Mouse (Mus musculus) urinary bladder, adult 2 months (tissue): ENCODE measurements around the gene Wt1. TPM values are rescaled to one million over a fixed set of nuclear protein-coding genes. Genes with fewer than 3 reads are reported as not detected.

ENCODE experiments used
- DNase-seq: peaks from one replicate; pipeline ENCODE4 v3.0.0; 2022; ENCODE audit warnings: low spot score
- polyA plus RNA-seq: library from polyadenylated mRNA; depleted of rRNA; stranded (reverse); fragments of >200 nt; gene quantifications from 2 replicates; pipeline ENCODE4 v1.2.3, GENCODE M21; 2012

Gene Wt1
- polyA plus RNA-seq, 1 experiment, result 6.0 TPM

DNA sequence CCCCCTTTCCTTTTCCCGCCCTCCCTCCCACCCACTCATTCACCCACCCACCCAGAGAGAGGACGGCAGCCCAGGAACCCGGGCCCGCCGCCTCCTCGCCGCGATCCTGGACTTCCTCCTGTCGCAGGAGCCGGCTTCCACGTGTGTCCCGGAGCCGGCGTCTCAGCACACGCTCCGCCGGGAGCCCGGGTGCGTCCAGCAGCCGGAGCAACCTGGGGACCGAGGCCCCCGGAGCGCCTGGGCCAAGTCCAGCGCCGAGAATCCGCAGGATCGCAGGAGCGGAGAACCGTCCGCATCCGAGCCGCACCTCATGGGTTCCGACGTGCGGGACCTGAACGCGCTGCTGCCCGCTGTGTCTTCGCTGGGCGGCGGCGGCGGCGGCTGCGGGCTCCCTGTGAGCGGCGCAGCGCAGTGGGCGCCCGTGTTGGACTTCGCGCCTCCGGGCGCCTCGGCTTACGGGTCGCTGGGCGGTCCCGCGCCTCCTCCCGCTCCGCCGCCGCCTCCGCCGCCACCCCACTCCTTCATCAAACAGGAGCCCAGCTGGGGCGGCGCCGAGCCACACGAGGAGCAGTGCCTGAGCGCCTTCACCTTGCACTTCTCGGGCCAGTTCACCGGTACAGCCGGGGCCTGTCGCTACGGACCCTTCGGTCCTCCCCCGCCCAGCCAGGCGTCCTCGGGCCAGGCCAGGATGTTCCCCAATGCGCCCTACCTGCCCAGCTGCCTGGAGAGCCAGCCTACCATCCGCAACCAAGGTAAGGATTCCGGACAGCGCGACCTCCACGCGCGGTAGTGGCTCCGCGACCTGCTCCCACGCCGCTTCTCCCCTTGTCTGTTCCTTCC lies 582 bp downstream of the Wt1 start:
- no peak for DNase-seq

- DNase-seq, result no peak
These were observed 1.5 kb downstream of the Wt1 start for GRCm38 (mm10) chr2:105127531-105128480.

DNA sequence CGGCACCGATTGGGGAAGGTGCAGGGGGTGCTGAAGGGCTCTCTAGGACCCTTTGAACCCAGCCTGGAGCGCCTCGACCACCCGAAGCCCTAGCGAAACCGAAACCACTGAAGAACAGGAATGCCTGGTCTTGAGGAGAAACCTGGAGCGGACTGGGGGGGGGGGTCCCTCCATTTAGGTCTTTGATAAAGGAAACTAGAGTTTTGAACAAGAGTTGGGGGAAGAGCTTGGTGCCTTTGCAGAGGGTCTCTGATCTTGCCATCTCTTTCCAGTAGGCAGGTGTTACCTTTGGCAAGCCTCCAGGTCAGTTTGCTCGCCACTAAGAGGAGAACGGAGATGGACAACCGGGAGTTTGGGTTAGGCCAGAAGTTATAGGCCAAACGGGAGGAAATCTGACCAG lies 2.2 kb downstream of the Wt1 start:
- no peak for DNase-seq

DNA sequence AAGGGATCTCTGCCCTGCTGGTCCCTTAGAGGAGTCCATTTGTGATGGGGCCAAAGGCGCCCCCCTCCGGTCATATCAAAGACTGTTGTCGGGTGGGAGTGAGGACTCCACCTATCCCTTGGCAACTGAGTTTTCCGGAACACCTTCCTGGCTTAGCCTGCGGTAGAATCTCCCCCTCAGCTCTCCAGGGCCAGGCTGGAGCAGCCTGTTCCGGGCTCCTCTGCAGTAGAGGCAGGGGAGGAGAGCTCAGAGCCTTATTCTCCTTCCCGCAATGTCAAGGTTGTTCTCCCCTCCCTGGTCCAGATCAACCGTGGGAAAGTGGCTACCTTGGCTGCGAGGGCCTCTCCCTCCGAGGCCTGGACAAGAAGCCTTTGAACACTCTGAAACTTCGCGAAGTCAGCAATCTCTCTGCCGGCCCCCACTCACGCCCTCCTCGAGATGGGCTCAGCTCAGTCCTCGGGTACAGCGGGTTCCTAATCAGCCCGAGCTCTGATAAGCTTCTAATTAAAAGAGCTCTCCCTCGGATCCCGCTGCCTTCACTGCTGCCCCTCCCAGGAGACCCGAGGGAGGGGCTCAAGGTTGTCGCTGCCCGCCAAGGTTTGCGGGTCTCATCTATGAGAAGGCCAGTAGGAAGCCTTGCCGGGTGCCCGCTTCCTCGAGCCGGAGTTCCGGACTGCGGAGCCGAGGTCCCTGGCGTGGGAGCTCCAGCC lies 4.2 kb downstream of the Wt1 start:
- DNase-seq, result no peak

DNA sequence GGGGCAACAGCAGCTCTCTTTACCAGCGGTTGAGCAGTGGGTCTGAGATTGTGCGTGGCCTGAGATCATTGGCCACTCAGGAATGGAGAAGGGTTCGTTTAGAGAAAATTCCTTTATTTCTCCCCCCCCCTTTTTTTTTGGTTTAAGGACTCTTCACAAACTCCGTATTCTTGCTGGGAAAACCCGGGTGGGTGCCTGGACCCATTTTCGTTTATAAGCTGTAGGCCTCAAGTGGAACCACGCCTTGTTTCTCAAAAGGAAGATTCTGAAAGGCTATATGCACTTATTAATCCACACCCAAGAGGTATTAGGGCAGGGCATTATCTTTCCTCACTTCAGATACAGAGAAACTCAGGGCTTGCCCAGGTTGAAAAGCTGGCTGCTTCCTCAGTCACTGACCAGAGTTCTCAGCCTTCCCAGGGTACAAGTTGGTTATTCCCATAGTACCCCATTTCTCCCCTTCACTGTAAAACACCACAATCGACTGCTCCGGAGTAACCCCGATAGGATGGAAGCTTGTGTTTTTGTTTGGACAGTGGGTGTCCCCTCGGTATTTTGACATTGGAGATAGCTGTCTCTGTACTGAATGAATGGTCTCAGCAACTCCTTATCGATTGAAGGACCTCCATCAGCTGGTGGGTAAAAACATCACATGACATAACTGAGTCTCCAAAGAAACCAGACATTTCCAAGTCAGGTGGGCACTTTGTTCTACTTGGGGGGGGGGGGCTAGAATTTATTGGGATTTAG lies 4.9 kb downstream of the Wt1 start:
- DNase-seq, result no peak

- DNase-seq, result no peak
These were observed 5.4 kb downstream of the Wt1 start for GRCm38 (mm10) chr2:105131811-105132100.

DNA sequence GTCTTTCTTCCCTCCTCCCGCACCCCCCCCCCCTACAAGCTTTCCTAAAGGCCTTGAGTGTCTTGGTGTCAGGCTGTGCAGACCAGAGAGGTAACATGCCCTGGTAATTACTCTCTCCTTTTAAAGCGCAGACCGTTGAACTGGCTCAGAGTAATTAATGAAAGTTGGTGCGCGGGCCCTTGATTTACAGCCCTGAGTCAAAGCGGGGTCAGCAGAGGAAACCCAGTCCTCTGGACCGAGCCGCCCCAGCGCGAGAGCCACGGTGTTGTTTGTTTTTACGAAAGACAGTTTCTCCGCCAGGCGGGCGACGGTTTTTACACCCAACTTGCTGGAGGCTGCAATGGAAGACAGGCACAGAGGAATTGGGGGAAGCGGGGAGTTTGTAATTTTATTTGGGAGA lies 6.0 kb downstream of the Wt1 start:
- DNase-seq, result no peak

DNA sequence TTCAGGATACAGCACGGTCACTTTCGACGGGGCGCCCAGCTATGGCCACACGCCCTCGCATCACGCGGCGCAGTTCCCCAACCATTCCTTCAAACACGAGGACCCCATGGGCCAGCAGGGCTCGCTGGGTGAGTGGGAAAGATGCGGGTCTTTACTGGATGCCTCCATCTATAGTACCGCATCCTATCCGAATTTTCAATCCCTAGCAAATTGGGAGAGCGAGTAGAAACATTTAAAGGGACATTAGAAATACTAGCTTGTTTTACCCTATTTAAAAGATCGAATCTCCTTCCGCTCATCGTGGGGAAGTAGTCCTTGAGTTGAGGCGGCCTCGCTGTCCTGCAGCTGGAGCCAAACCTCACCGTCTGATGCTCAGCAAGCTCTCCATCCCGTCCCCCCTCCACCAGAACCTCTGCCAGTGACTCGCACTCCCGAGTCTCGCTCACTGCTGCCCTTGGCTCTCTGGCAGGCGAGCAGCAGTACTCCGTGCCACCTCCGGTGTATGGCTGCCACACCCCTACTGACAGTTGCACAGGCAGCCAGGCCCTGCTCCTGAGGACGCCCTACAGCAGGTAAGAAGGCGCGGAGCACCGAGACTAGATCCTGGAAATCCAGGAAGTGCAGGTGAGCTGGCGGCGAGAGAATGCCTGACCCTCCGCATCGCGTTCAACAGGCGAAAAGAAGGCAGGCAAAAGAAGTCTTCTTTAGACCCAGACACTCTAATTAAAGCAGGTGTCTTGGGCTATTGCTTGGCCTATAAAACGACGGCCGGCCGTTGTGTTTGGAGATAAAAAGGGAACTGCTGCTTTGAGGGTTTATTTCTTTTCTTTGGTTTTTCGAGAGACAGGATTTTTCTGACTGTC lies 6.8 kb downstream of the Wt1 start:
- no peak for DNase-seq

GRCm38 (mm10) chr2:105134296-105134695 lies 8.0 kb downstream of the Wt1 start:
- no peak for DNase-seq

DNA sequence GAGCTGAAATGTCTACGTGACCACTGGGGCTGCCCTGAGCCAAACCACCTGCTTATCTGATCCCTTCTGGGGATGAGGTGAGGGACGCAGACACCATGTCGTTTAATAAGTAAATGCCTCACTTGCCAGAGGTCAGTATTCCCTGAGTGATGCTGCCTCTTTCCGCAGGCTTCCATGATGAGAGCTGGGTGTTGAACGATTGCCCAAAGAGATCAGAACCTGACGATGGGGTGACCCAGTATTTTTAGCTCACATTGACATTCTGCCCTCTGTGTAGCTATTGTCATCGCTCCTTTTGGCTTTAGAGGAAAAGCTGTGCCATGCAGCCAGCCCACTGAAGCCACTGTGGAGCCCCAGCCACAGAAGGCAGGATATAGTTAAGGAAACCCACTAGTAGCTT lies 13.1 kb downstream of the Wt1 start:
- DNase-seq, result no peak

DNA sequence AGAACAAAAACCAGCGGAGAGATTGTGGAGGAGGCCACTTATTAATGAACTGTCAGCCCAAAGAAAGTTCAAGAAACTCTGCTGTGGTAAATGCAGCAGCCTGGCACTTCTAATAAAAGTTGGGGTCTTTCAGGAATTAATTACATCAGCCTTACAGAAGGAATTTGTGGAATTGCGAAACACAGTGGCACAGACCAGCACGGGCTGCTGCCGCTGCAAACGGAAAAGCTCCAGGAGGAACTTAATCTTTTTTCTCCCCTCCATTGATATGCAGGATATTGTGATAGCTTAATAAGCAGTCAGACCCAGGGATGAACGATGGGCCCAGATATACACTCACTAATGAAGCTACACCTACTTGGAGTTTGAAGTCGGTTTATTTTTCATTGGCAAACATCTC lies 15.0 kb downstream of the Wt1 start:
- no peak for DNase-seq

DNA sequence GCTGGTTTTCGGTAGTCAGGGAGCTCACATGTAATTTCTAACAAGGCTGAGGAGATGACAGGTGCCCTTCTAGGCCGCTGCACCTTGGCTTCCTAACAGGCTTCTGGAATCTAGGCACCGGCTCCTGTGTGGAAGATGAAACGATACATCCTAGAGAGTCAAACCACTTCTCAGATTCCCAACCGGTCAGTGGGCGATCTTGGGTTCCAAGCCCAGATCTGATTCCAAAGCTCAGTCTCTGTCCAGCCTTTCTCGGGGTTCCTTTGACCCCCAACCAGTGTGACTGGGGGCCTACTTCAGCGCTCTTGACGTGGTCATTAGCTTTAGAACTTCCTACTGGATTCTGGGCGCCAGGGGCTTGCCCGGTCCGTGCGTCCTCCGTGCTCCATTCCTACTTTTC lies 17.4 kb downstream of the Wt1 start:
- no peak for DNase-seq

GRCm38 (mm10) chr2:105151544-105151943 lies 25.2 kb downstream of the Wt1 start:
- no peak for DNase-seq

GRCm38 (mm10) chr2:105153046-105153445 lies 26.7 kb downstream of the Wt1 start:
- no peak for DNase-seq

GRCm38 (mm10) chr2:105160949-105161348 lies 34.6 kb downstream of the Wt1 start:
- no peak for DNase-seq

DNA sequence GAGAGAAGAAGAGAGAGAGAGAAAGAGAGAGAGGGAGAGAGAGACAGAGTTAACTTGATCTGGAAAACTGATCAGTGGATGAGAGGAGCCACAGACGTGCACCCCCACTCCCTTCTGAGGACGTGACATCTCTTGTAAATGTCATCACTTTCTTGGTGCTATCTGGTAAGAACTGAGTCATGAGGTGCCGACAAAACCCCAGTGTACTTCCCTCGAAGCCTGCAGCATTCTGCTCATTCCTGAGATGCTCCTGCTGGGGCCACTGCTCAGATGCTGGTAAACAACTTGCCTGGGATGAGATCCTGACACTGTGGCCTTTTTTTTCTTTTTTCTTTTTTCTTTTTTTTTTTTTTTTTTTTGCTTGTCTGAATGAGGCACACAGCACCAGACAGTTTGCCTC lies 36.4 kb downstream of the Wt1 start:
- DNase-seq, result no peak

- DNase-seq, result no peak
These were observed 41.8 kb downstream of the Wt1 start for GRCm38 (mm10) chr2:105168137-105168536.

DNA sequence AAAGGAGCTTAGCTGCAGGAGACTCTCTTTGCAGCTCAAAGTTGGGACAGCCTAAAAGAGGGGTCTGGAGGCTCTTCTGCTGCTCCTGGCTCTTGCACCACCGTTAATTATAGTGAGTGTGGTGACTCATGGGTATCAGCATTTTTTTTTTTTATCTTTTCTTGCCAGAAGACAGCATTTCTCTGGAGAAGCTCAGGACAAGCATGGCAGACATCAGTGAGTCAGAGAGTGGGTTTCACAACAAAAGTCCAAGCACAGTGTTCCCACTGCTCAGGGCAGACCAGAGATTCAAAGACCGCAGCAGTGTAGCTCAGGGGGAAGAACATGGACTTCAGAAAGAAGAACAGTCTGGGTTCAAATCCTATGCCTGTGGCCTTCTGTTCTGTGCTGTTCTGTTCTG lies 47.9 kb downstream of the Wt1 start:
- no peak for DNase-seq

DNA sequence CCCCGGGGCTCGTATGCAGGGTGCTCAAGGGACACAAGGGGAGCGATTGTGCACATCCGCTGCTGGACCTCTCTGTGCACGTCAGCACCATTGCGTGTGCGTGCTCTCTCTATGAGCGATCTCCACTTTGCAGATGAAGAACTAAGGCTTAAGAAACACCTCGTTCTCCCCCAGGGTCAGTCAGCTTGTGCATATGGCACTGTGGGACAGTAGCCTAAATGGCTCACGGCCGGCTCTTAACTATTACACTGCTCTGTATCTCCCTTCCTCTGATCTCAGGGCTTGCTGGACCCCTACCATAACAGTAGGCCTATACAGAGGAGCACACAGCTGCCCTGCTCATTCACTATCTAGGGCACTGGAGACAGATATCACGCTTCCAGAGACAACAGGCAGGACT lies 52.5 kb downstream of the Wt1 start:
- no peak for DNase-seq

DNA sequence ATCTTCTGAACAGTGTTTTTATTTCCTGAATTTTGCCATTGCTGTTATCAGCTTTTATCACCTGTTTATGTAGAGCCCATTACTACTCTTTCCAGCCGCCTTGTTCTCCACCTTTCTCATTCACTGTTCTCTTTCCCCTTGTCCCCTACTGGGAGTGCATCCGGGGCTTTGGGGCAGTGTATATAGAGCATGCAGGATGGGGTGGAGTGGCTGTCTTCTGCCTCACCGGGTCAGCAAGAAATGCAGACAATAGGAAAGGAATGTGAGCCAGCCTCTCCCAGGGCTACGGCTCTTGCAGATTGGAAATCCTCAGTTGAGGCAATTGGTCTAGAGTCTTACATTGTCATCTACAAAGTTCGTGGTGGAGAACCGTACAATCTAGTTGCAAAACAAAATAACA lies 56.2 kb downstream of the Wt1 start:
- DNase-seq, result no peak

DNA sequence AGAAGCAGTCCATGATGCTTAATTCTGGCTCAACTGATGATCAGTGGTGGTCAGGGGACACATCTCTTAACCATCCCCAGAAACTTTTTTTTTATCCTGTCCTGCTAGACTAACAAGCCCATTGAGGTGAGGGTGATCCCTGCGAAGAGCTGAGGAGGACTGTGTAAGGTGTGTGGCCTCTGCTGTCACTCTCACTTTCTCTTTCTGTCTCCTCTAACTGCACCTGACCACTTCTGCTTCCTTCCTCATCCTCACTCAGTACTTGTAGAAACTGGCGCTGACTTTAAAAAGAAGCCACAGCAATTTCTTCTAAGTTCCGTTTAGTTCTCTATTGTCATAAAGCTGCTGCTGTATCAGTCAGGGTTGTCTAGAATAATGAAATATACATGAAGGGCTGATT lies 58.8 kb downstream of the Wt1 start:
- DNase-seq, result no peak
